Mouse (Mus musculus) granulocyte monocyte progenitor cell, adult 5-6 weeks (primary cell): ENCODE data around the gene Hes3. TPM values are rescaled to one million over a fixed set of nuclear protein-coding genes. Genes with fewer than 3 reads are reported as not detected.

Experiments
- ATAC-seq: replicated peaks from 2 replicates; pipeline ENCODE4 v1.8.0; 2016; ENCODE audit warnings: mild to moderate bottlenecking, moderate TSS enrichment, inconsistent platforms; ENCODE audit not compliant: poor library complexity, severe bottlenecking
- total RNA-seq, 2 experiments: library from RNA; stranded (forward) in 1 of 2; stranded (reverse) in 1 of 2; fragments of 200-712, 200-1000 nt in 1 of 2; fragments of >200 nt in 1 of 2; fragmentation: Nextera tagmentation in 1 of 2; gene quantifications; 2 replicates each; pipeline ENCODE4 v1.2.3; 2014 to 2017

The Hes3 gene
- total RNA-seq, 2 experiments from 2014 or later, result not detected

GRCm38 (mm10) chr4:152263512-152264176, 27.8 kb downstream of the Hes3 start:
- no peak for ATAC-seq

GRCm38 (mm10) chr4:152263089-152263488, 28.4 kb downstream of the Hes3 start:
- no peak for ATAC-seq

GRCm38 (mm10) chr4:152262187-152262586, 29.3 kb downstream of the Hes3 start:
- ATAC-seq, result no peak

- ATAC-seq, result peak; percentile 16
Measured at GRCm38 (mm10) chr4:152260451-152260850, 31.0 kb downstream of the Hes3 start.

DNA sequence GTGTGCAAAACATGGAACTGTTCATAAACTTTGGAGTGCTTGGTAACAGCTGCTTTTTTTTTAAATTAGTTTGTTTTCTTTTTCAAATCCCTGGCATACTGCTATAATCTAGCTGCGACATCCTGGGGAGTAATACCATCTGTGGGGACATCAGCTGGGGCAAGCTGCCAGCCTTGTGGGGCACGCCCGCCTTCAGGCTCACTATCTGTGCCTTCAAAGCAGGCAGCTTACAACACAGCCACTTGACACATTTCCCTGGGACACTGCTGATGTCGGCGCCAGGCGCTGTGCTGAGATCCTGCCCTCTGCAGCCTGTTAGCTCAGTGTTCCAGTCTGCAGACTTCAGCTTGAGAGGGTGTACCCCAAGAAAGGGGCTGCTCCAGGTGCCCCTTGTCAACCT, 34.4 kb downstream of the Hes3 start:
- no peak for ATAC-seq

DNA sequence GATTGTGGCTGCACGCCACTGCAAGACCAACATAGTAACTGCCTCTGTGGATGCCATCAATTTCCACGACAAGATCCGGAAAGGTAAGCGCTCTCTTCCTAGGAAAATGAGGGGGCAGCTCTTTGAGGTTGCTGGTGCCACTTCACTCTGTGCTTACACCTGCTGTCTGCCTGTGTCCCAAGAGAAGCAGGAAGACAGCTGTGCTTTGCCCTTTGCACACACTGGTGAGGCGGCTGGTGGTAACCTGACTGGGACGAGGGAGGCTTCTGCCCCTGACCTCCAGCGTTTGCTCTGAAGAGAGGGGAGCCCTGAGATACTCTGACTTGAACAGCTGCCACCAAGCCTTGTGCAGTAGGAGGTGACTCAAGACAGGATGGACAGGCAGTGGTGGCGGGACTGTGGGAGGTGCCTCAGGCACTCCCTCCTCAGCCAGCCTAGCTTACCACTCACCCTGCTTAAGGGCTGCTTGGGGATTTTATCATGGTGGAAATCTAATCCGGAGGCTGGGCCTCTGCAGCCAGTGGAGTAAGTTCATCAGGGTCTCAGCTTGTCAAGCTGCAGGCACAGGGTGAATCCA, 38.2 kb downstream of the Hes3 start:
- ATAC-seq, result no peak

DNA sequence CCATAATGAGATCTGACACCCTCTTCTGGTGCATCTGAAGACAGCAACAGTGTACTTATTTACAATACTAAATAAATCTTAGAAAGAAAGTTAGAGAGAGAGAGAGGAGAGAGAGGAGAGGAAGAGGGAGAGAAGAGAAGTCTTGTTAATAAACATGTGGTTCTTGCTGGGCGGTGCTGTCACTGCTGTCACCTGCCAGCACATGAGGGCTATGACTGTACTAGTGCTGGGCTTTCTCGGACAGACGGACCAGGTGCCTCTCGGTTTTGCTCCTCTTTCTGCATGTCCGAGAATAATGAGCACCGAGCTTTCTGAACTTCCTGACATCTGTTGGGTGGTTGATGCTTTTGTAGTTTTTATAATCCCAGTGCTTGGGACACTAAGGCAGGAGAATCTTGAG, 40.8 kb downstream of the Hes3 start:
- no peak for ATAC-seq

- no peak for ATAC-seq
Measured at GRCm38 (mm10) chr4:152247195-152247594, 44.3 kb downstream of the Hes3 start.

- ATAC-seq, result no peak
Measured at GRCm38 (mm10) chr4:152246011-152246410, 45.5 kb downstream of the Hes3 start.

- ATAC-seq, result no peak
Measured at GRCm38 (mm10) chr4:152244545-152245522, 46.6 kb downstream of the Hes3 start.

DNA sequence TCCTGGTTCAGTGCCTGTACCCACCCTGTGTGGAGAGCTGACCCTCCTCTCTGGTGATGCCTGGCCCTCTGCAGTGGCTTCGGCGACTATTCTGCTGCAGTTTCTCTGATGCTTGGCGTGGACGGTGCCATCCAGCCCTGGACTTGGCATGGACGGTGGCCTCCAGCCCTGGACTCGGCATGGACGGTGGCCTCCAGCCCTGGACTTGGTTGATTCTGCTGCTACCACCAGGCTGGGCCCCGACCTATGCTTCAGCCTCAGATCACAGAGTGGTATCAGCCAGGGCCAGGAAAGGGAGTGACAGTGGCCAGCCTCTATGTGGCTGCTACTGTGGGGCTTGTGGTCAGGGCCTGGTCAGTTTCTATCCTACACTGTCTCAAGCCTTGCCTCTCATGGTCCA, 47.5 kb downstream of the Hes3 start:
- ATAC-seq, result 0 out of 2 replicates have a peak, but pooled peaks have one; percentile 2

- ATAC-seq, result no peak
Measured at GRCm38 (mm10) chr4:152243241-152243891, 48.1 kb downstream of the Hes3 start.

DNA sequence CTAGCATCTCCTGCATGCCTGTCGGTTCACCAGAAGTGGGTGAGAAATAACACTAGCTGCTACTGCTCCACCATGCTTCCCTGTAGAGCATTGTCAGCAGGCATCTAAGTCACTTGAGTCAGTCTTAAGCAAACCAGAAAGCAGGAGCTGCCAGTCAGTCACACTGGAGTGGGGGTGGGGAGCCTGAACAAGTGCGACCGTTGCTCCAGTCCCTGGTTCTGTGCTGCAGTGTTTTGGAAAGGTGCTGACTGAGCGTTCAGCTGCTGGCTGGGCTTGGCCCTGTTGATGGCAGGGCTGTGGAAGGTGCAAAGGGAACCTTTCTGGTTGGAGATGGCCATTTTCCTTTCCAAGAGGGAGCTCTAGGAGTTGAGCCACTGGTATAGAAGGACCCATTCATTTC, 51.5 kb downstream of the Hes3 start:
- no peak for ATAC-seq

Other genes with a start within 250 kb of the Hes3 start
- gene Plekhg5, start 219.2 kb downstream of the Hes3 start, total RNA-seq (2014; fragmentation: Nextera tagmentation), result 0.34 and 7.6 TPM in 2 replicates
- gene Plekhg5, start 219.2 kb downstream of the Hes3 start, total RNA-seq (2017), result 1.8 and 2.2 TPM in 2 replicates
- gene Tnfrsf25, start 175.7 kb downstream of the Hes3 start, total RNA-seq (2014; fragmentation: Nextera tagmentation), result not detected in 2 replicates
- 1.6 TPM in 1 of 2 replicates, not detected in the other for gene Tnfrsf25, start 175.7 kb downstream of the Hes3 start, total RNA-seq (2017)
- gene Espn, start 139.3 kb downstream of the Hes3 start, total RNA-seq (2014; fragmentation: Nextera tagmentation), result 1.8 TPM in 1 of 2 replicates, not detected in the other
- 0.43 TPM in 1 of 2 replicates, not detected in the other for gene Espn, start 139.3 kb downstream of the Hes3 start, total RNA-seq (2017)
- not detected in 2 replicates for gene Hes2, start 132.8 kb downstream of the Hes3 start, total RNA-seq (2014; fragmentation: Nextera tagmentation)
- not detected in 2 replicates for gene Hes2, start 132.8 kb downstream of the Hes3 start, total RNA-seq (2017)
- gene Acot7, start 113.5 kb downstream of the Hes3 start, total RNA-seq (2014; fragmentation: Nextera tagmentation), result 124 and 134 TPM in 2 replicates
- gene Acot7, start 113.5 kb downstream of the Hes3 start, total RNA-seq (2017), result 79.4 and 89.5 TPM in 2 replicates
- not detected in 2 replicates for gene Gpr153, start 17.4 kb downstream of the Hes3 start, total RNA-seq (2014; fragmentation: Nextera tagmentation)
- not detected in 2 replicates for gene Gpr153, start 17.4 kb downstream of the Hes3 start, total RNA-seq (2017)
- 14.3 and 17.9 TPM in 2 replicates for gene Icmt, start 5.6 kb upstream of the Hes3 start, total RNA-seq (2014; fragmentation: Nextera tagmentation)
- 13.0 and 13.9 TPM in 2 replicates for gene Icmt, start 5.6 kb upstream of the Hes3 start, total RNA-seq (2017)
- not detected in 2 replicates for gene Rnf207, start 27.3 kb upstream of the Hes3 start, total RNA-seq (2014; fragmentation: Nextera tagmentation)
- gene Rnf207, start 27.3 kb upstream of the Hes3 start, total RNA-seq (2017), result not detected in 2 replicates
- gene Rpl22, start 34.1 kb upstream of the Hes3 start, total RNA-seq (2014; fragmentation: Nextera tagmentation), result 1,942 and 1,984 TPM in 2 replicates
- gene Rpl22, start 34.1 kb upstream of the Hes3 start, total RNA-seq (2017), result 2,435 and 2,975 TPM in 2 replicates
- gene Chd5, start 47.0 kb upstream of the Hes3 start, total RNA-seq (2014; fragmentation: Nextera tagmentation), result not detected in 2 replicates
- 0.04 TPM in 1 of 2 replicates, not detected in the other for gene Chd5, start 47.0 kb upstream of the Hes3 start, total RNA-seq (2017)
- gene Nphp4, start 185.0 kb upstream of the Hes3 start, total RNA-seq (2014; fragmentation: Nextera tagmentation), result 0.77 and 3.7 TPM in 2 replicates
- gene Nphp4, start 185.0 kb upstream of the Hes3 start, total RNA-seq (2017), result 0.17 and 0.31 TPM in 2 replicates
- gene Kcnab2, start 186.2 kb upstream of the Hes3 start, total RNA-seq (2014; fragmentation: Nextera tagmentation), result 84.3 and 85.6 TPM in 2 replicates
- gene Kcnab2, start 186.2 kb upstream of the Hes3 start, total RNA-seq (2017), result 67.3 and 72.3 TPM in 2 replicates